ENCODE assay signal across 20 mouse cellular contexts in the genomic region with DNA sequence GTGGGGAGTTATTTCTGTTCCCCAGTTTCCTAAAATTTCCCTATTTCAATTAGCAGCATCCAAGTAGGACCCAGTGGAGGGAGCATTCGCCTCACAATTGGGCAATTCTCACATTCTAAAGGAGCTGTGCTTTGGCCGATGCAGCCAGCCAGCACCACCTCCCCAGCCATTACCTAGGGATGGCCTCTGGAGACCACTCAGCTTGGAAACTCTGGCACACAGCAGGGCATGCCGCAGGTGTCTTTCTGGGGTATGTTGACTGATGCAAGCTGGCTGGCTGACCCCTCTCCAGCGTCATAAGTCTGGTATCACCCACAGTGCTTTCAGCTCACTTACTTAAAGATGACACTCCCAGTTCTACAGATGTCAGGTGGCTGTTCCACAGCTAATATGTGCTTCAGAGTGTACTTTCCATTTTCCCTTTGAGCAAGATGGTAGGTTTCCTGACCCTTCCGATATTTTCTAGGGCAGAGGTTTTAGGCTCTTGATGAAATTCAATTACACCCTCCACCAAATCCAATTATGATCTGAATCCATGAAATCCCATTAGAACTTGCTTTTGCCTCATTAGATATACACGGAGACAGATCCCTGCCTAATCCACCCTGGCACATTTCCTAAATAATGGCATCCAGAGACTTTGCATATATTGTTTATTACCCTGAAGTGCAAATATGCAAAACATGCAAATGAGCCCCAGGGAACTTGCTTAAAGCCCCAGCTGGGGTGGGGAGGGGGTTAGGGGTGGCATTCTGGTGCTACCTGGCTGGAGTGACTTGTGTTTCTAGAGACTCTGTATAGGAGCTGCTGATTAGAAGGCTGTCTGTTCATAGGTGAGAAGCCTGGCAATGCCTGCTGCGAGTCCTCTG.
A peak's percentile ranks its signal among the peaks of the same experiment; 100 is the strongest.
DNase-seq lines count a peak whose midpoint lies in the region; ATAC-seq and TF ChIP-seq lines count a peak whose summit lies in the region.
"Had no signal": no experiment of that assay in that cellular context is flagged by ENCODE, and none has a peak within 500 bp of the region (broad histone marks: within the 10 kb centered on the region; RNA-seq: fewer than 3 reads in every experiment).

No protein-coding gene starts in this region.

- no peak overlapping the region for H3K4me3 ChIP-seq in embryonic facial prominence, embryonic 14.5 days (ENCODE audit: low read depth, low read length)
- no peak overlapping the region for H3K4me3 ChIP-seq in embryonic facial prominence, embryonic 10.5 days
- no peak overlapping the region for H3K4me3 ChIP-seq in limb, embryonic 11.5 days (ENCODE audit: low read depth, low read length)
- no peak overlapping the region for H3K4me3 ChIP-seq in limb, embryonic 10.5 days
- H3K4me3 ChIP-seq in midbrain, embryonic 15.5 days: no peak overlapping the region
- no peak overlapping the region for H3K4me3 ChIP-seq in layer of hippocampus, adult 2 months
- H3K4me3 ChIP-seq: erythroblast, embryonic 14.5 days; forebrain, embryonic 15.5 days; megakaryocyte, embryonic 14.5 days; myocyte had no signal

- no peak for TF ChIP-seq CTCF in layer of hippocampus, adult 2 months (conservative IDR thresholded peaks at IDR 0.05)

- H3K27ac ChIP-seq in embryonic facial prominence, embryonic 14.5 days (replicated peaks; ENCODE audit: low read depth, low read length): no peak overlapping the region
- H3K27ac ChIP-seq in embryonic facial prominence, embryonic 10.5 days (replicated peaks): no peak overlapping the region
- no peak overlapping the region for H3K27ac ChIP-seq in limb, embryonic 11.5 days (replicated peaks; ENCODE audit: low read depth, low read length)
- H3K27ac ChIP-seq in limb, embryonic 10.5 days: no peak overlapping the region
- peak overlapping the region; percentile 28; the same call in 1 of the 2 replicates for H3K27ac ChIP-seq in midbrain, embryonic 15.5 days
- no peak overlapping the region for H3K27ac ChIP-seq in layer of hippocampus, adult 2 months
- H3K27ac ChIP-seq: forebrain, embryonic 15.5 days; kidney, postnatal 0 days had no signal

- H3K4me1 ChIP-seq in embryonic facial prominence, embryonic 14.5 days (ENCODE audit: control insufficient read depth, insufficient read depth, low read length): no peaks in the 10 kb centered on the region
- peaks cover 8% of the 10 kb centered on the region; the same call in 1 of the 2 replicates for H3K4me1 ChIP-seq in embryonic facial prominence, embryonic 10.5 days
- H3K4me1 ChIP-seq in limb, embryonic 11.5 days (ENCODE audit: control insufficient read depth, insufficient read depth, low read length): no peaks in the 10 kb centered on the region
- no peaks in the 10 kb centered on the region for H3K4me1 ChIP-seq in limb, embryonic 10.5 days
- H3K4me1 ChIP-seq in midbrain, embryonic 15.5 days: peaks cover 17% of the 10 kb centered on the region; the same call in 1 of the 2 replicates
- H3K4me1 ChIP-seq: megakaryocyte, embryonic 14.5 days had no signal

- ATAC-seq in embryonic facial prominence, embryonic 14.5 days (ENCODE audit: low read depth): no peak
- ATAC-seq in limb, embryonic 11.5 days (ENCODE audit: insufficient number of reproducible peaks, low FRiP score, low TSS enrichment, low read depth): no peak
- ATAC-seq in midbrain, embryonic 15.5 days (replicated peaks): peak; percentile 71; the same call in 1 of the 2 replicates
- ATAC-seq: CD4-positive, CD25-positive, alpha-beta regulatory T cell, adult 4 months; forebrain, embryonic 15.5 days had no signal

- H3K9ac ChIP-seq in embryonic facial prominence, embryonic 14.5 days (ENCODE audit: low read depth, low read length): no peak overlapping the region
- no peak overlapping the region for H3K9ac ChIP-seq in limb, embryonic 11.5 days (ENCODE audit: low read length)
- no peak overlapping the region for H3K9ac ChIP-seq in midbrain, embryonic 15.5 days
- H3K9ac ChIP-seq: forebrain, embryonic 15.5 days had no signal

- no peaks in the 10 kb centered on the region for H3K9me3 ChIP-seq in embryonic facial prominence, embryonic 14.5 days (ENCODE audit: control insufficient read depth, low read length)
- no peaks in the 10 kb centered on the region for H3K9me3 ChIP-seq in embryonic facial prominence, embryonic 10.5 days
- H3K9me3 ChIP-seq in limb, embryonic 11.5 days (ENCODE audit: control insufficient read depth, low read length): no peaks in the 10 kb centered on the region
- H3K9me3 ChIP-seq in limb, embryonic 10.5 days (replicated peaks): no peaks in the 10 kb centered on the region
- no peaks in the 10 kb centered on the region for H3K9me3 ChIP-seq in midbrain, embryonic 15.5 days
- H3K9me3 ChIP-seq: forebrain, embryonic 15.5 days; megakaryocyte, embryonic 14.5 days had no signal

- no peaks in the 10 kb centered on the region for H3K27me3 ChIP-seq in embryonic facial prominence, embryonic 14.5 days (replicated peaks; ENCODE audit: control insufficient read depth, insufficient read depth, low read length)
- no peaks in the 10 kb centered on the region for H3K27me3 ChIP-seq in embryonic facial prominence, embryonic 10.5 days (replicated peaks; ENCODE audit: low read depth, poor library complexity, severe bottlenecking)
- no peaks in the 10 kb centered on the region for H3K27me3 ChIP-seq in limb, embryonic 11.5 days (ENCODE audit: control insufficient read depth, insufficient read depth, low read length)
- H3K27me3 ChIP-seq in limb, embryonic 10.5 days (ENCODE audit: low read depth, poor library complexity, severe bottlenecking): no peaks in the 10 kb centered on the region
- H3K27me3 ChIP-seq in midbrain, embryonic 15.5 days (replicated peaks): no peaks in the 10 kb centered on the region
- H3K27me3 ChIP-seq: forebrain, embryonic 15.5 days had no signal

- DNase-seq in embryonic facial prominence, embryonic 14.5 days (ENCODE audit: low spot score): peak; percentile 13
- no peak for DNase-seq in embryonic facial prominence, embryonic 10.5 days (ENCODE audit: low spot score)
- DNase-seq in limb, embryonic 11.5 days (ENCODE audit: low spot score): peak; percentile 11
- no peak for DNase-seq in limb, embryonic 10.5 days (ENCODE audit: low spot score)
- no peak for DNase-seq in lung, adult 18-20 months
- no peak for DNase-seq in layer of hippocampus, adult 2 months (ENCODE audit: low spot score in 2 of 2)
- DNase-seq: adrenal gland, postnatal 36 days; cerebellum, adult 18-20 months; gastrocnemius, postnatal 25 days; kidney, adult 18-20 months; layer of hippocampus, postnatal 36 days; lung, adult 2 months; thymus, postnatal 25 days had no signal

- no peaks in the 10 kb centered on the region for H3K36me3 ChIP-seq in embryonic facial prominence, embryonic 14.5 days (ENCODE audit: control insufficient read depth, insufficient read depth, low read length)
- no peaks in the 10 kb centered on the region for H3K36me3 ChIP-seq in embryonic facial prominence, embryonic 10.5 days (replicated peaks)
- H3K36me3 ChIP-seq in limb, embryonic 11.5 days (ENCODE audit: control insufficient read depth, insufficient read depth, low read length): no peaks in the 10 kb centered on the region
- no peaks in the 10 kb centered on the region for H3K36me3 ChIP-seq in limb, embryonic 10.5 days
- no peaks in the 10 kb centered on the region for H3K36me3 ChIP-seq in midbrain, embryonic 15.5 days (replicated peaks)
- H3K36me3 ChIP-seq: forebrain, embryonic 15.5 days had no signal

- WGBS in embryonic facial prominence, embryonic 14.5 days: 39% methylated on average over 7 of the region's 7 CpGs
- WGBS in embryonic facial prominence, embryonic 10.5 days: 39% methylated on average over 7 of the region's 7 CpGs
- 44% methylated on average over 7 of the region's 7 CpGs for WGBS in limb, embryonic 11.5 days
- 44% methylated on average over 7 of the region's 7 CpGs for WGBS in limb, embryonic 10.5 days
- 22% methylated on average over 7 of the region's 7 CpGs for WGBS in midbrain, embryonic 15.5 days

- H3K4me2 ChIP-seq in embryonic facial prominence, embryonic 14.5 days (ENCODE audit: low read depth, low read length): no peak overlapping the region
- no peak overlapping the region for H3K4me2 ChIP-seq in limb, embryonic 11.5 days (ENCODE audit: low read depth, severe bottlenecking)
- H3K4me2 ChIP-seq in midbrain, embryonic 15.5 days: no peak overlapping the region
- H3K4me2 ChIP-seq: forebrain, embryonic 15.5 days had no signal

Comparison
In these comparisons a context has a peak if more than half of its experiments do, and no peak if none do; other contexts are left out.
1. DNase-seq: peak in embryonic facial prominence, embryonic 14.5 days (single experiment) and limb, embryonic 11.5 days (single experiment); none in embryonic facial prominence, embryonic 10.5 days (single experiment), limb, embryonic 10.5 days (single experiment), lung, adult 18-20 months (0 of 2) and layer of hippocampus, adult 2 months (0 of 2).